Mouse (Mus musculus) erythroid progenitor cell, adult 5-6 weeks (primary cell): ENCODE measurements around the gene Olfm2. TPM values are rescaled to one million over a fixed set of nuclear protein-coding genes. Genes with fewer than 3 reads are reported as not detected.
A peak's percentile ranks its signal among the peaks of the same experiment; 100 is the strongest.

ENCODE experiments used
- ATAC-seq: replicated peaks from 2 replicates; pipeline ENCODE4 v1.8.0; 2016; ENCODE audit warnings: moderate number of reproducible peaks, mild to moderate bottlenecking, moderate TSS enrichment, inconsistent platforms; ENCODE audit not compliant: poor library complexity, low FRiP score, severe bottlenecking
- total RNA-seq, 2 experiments: library from RNA; stranded (forward) in 1 of 2; stranded (reverse) in 1 of 2; fragments of 150-400 nt in 1 of 2; fragments of 186-747, 209-891 nt in 1 of 2; gene quantifications; 2 replicates each; pipeline versions ENCODE4 v1.2.3 to v1.2.4; 2015 to 2017; ENCODE audit warnings: low replicate concordance in 2 of 2

The Olfm2 gene
- total RNA-seq, 2 experiments from 2014 or later: not detected

DNA sequence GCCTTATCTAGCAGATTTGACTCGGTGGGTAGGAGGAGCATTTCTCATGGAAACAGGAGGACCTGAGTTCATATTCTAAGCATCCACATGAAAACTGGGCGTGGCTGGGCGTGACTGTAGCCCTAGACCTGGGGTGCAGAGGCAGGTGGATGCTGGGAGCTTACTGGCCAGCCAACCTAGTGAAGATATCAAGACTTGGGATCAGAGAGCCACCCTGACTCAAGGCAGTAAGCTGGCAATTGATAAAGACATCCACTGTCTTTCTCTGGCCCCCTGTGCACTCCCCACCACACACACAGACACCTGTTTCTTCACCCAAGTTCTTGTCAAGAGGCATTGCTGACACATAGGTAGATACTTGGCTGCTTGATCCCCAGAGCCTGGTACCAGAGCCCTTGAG, 2.4 kb upstream of the Olfm2 start:
- ATAC-seq: no peak

DNA sequence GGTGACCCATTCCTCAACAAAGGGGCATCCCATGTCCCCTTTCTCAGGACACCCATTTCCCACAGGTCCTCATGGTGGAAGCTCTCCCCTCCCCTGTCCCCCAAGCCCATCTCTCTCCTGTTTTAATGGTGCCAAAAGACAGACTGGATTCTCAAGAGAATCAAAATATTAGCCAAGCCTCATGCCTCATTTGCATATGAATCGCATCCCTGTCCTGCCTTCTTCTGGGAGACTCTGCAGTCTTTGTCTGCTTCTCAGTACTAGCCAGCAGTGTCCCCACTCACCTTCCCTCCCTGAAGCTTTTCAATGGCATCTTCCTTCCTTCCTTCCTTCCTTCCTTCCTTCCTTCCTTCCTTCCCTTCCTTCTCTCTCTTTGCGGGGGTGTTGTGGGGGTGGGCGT, 1.5 kb upstream of the Olfm2 start:
- no peak for ATAC-seq

DNA sequence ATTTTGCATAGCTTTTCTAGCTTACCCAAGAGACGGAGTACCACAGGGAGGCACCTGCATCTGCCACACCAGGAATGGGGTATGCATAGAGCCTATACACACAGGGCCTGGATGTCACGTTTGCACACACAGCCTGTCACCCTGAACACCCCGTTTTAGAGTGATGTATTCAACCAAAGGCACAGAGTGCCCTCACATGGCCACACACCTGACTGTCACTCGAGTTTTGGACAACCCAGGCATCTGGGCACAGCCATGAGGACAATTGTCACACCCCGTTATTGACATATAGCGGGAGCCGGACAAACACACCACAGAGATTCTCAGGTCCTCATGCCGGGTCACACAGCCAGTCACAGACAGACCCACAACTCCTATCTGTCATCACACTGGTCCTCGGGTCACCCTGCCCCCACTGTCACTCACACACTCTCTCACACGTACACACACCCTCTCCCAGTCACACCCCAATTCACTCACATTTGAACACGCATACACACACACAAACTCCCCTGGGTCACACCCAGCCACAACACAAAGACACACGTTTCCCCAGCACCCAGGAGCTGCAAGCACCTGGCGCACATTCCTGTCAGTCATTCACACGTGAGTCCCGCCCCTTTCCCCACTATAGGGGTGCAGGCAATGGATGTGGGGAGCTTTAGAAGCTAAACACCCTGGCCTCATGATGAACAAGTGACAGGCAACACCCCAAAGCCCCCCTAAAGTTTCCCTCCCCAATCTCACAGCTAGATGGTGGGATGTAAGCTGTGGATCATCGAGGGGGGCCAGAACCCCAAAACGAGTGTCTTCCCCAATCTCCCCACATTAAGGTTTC, 801 bp downstream of the Olfm2 start:
- ATAC-seq: no peak

DNA sequence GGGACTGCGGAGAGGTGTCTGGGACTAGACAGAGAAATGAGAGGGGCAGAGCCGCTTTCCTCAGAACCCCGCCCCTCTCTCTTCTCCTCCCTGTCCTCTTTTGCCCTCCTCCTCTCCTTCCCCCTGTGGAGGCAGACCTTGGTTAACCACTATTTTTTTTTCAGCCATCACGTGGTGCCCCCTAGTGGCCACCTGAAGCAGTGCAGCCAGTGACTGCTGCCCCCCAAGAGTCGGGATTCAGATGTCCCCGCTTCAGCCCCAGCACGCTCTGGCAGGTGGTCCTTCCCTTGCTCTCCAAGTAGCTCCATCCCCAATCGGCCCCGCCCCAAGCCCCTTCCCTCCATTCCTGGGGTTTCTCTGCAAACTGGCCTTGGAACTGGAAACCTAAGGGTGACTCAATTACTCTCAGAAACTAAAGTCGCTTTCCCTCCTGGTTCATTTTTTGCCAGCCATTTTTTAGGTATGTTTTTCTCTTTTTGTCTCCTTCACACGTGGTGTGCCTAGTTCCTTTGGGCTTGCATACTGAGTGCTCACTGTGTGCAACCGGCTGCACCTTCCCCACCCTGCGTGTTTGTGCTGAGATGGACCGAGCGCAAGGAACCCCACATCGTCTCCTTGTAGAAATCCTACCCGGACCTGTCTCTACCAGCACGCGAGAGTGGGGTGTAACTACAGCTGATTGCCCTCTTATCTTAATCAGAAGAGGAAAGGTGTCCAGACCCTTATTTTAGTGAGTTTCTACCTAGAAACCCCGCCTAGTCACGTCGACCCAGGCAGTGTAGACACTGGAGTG, 2.0 kb downstream of the Olfm2 start:
- ATAC-seq: no peak

DNA sequence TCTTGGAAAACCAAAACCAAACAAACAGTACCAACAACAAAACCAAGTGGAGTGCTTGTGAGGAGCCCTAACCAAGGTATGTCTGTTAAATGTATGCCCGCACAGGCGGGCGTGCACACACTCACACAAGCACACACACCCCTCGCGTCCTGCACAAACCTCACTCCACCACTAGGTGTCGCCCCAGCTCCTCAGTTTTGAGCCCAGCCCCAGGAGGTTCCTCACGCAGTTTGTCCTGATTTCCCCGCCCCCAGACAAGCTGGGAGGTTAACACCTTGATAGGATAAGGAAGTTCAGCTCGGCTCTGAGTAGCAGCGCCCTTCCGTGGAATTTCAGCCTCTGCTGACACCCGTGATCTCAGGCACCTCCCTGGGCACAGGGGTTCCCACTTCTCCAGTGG, 5.7 kb downstream of the Olfm2 start:
- ATAC-seq: peak; percentile 66

DNA sequence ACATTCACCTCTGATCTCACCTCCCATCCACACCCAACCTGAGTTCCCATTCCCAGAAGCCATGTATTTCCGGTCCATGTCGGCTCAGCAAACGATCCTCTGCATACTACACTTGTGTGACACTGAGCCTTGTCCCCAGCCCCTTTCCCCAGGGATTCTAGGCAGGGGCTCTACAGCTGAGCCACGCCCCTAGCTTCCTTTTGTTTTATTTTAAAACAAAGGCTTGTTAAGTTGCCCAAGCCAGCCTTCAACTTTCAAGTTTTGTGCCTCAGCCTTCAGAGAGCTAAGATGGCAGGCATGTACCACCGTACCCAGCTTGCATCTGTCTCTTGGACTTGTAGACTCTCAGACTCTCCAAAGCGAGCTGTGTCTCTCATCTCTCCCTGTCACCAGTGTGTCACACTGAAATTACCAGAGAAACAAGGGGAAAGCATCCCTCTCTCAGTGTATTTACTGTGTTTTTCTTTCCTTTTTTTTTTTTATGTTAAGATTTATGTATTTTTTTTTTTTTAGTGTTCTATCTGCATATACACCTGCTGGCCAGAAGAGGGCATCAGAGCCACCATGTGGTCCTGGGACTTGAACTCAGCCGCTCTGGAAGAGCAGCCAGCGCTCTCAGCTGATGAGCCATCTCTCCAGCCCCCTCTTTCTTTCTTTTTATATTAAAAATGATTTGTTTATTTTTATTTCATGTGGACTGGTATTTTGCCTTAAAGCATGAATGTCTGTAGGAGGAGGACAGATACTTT, 7.7 kb downstream of the Olfm2 start:
- no peak for ATAC-seq

DNA sequence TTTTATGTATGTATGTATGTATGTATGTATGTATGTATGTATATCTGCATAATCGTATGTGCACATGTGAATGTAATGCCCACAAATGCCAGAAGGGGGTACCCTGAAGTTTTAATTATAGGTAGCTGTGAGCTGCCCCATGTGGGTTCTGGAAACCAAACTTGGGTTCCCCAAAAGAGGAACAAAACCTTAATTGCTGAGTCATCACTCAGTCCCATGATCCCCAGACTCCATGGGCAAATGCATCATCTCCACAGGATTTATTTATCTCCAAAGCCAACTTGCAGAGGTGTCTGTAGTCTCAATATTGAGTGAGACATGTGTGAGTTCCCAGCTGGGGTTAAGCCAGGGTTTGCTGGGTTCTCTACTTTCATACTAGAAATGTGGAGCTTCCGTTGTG, 8.9 kb downstream of the Olfm2 start:
- ATAC-seq: no peak

DNA sequence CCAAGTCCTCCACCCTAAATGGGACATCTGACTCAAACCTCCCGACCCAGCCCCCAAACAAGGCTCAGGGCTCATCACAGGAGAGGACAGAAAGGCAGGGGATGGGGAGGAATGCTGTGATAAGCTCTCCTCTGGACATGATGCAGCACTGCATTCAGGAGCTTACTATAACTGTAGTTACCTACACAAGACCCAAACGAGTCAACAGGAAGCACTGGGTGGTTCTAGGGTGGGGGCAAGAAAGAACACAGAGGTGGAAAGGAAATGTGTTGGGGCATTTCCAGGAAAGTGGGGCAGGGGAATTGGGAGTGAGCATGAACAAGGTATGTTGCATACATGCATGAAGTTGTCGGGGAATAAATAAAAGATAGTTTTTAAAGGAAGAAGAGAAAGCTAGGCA, 11.5 kb downstream of the Olfm2 start:
- ATAC-seq: no peak

DNA sequence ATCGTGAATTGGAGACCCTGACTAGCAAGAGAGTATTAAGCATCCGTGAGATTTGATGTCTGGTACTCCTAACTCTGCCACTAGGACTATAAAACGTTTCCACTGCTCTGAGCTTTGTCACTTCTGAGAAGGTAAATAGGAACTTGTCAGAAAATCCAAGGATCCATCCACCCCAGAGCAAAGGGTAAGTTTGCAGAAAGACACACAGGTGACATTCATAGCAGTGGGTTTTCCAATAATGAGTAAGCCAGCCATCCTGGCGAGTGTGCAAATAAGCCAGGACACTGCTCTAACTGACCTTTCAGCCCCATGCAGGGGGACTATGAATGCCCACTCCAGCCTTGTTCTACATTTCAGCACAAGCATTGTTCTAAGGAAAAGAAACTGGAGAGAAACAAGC, 14.4 kb downstream of the Olfm2 start:
- ATAC-seq: no peak

DNA sequence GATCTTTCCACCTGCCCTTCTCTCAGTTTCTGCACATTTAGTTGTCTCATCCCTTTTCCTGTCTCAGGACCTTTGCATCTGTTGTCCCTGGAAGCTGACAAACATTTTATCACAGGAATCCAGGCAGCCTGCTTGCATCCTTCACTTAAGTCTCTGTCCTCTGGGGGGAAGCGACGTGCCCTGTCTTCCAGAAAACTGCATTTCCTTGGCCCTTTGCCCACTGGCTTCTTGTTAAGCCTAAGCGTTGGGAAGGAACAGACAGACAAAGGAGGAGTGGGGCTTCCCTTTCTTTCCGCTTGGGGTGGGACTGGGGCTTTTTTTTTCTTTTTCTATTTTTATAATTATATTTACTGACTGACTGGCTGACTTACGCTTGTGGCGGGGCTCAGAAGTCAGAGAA, 16.7 kb downstream of the Olfm2 start:
- no peak for ATAC-seq

DNA sequence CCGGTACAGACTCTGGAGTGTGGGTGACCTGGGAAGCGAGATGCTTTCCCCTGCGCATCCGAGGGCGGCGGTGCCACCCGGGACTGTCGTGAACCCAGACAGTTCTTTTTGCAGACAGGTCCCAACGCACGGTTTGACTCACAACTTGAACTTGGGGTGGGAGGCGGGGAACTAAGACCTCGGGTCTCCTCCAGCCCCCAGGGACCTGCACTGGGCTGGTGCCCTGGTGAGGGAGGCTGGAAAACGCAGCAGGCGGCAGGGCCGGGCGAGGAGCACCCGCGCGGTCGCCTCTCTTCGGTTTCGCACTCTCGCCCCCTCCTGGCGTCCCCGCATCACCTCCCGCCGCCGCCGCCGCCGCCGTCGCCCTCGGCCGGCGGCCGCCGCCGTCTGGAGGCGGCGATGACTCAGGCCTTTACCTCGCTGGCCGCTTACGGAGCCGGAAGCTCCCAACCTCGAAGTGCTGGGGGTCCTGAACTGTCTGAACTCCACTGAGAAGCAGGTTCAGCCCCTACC, 18.5 kb downstream of the Olfm2 start:
- no peak for ATAC-seq

DNA sequence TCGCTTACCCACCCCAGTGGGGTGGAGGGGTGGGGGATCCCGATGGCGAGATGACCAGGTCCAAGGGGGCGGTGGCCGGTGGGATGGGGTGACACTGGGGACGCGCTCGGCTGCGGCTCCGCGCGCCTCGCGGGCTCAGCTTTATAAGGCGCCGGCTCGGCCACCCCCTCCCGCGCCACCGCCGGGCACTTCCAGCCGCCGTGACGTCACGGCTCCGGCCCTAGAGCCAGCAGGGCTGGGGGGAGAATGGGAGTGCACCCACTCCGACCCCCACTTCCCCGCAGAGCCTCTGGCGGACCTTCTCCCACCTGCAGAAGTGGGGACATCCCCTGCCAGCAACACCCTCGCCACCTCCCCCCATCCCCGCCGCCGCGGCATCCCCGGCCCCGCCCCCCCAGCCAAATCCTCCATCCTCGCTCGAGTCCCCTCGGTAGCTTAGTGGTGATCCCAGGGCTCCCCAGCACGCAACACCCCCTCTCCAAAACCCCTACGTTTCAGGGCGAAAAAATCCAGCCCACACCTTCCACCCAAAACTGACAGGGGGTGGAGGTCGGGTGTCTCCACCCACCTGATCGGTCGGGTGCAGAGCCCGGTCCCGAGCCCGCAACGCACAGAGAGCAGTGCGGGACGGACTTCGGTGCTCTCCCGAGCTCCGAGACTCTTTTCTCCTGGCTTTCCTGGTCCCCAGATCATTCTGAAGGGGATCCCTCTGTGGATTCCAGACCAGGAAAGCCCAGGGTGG, 19.1 kb downstream of the Olfm2 start:
- no peak for ATAC-seq

DNA sequence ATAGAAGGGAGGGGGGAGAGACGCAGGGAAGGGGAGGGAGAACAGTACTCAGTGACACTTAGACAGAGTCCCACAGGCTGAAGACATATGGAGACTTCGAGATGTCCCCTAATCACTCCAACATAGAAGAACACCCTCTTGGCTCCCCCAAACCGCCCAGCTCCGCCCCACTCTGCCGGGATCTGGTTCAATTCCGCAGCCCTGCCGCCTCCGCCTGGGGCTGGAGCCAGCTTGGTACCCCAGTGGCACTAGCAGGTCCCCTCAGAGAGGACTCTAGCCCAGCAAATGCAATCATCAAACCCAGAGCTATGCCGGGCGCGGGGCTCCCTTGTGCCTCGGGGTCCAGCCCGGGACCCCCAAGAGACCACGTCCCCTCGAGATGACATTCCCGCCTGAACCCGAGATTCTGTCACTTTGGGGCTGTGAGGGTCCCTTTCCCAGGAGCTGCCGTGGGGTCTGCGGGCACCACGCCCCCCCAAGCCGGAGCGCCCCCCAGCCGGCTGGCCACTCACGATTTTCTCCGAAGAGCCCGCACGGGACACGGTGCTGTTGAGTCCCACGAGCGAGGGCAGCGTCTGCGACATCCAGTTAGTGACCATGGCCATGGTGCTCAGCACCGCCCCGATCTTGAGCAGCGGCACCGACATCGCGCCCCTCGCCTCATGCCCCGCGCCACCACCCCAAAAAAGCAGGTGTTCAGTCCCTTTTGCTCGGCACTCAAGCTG, 19.9 kb downstream of the Olfm2 start:
- no peak for ATAC-seq

DNA sequence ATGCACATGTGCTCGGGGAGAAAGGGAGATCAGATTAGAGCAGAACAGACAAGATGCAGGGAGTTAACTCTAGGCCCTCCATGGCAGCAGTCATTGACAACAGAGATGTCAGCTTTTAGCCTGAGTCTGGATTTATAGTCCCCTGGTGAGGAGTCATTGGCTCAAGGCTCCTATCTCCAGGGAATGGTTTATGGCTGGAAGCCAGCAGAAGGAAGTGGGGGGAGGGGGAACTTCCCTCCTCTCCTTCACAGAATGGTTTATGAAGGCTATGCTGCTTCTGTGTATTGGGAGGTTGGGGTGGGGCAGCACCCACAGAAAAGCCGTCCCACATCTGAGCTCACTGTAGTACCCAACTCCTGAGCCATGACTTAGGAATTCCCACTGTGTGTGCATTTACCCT, 24.6 kb downstream of the Olfm2 start:
- no peak for ATAC-seq

DNA sequence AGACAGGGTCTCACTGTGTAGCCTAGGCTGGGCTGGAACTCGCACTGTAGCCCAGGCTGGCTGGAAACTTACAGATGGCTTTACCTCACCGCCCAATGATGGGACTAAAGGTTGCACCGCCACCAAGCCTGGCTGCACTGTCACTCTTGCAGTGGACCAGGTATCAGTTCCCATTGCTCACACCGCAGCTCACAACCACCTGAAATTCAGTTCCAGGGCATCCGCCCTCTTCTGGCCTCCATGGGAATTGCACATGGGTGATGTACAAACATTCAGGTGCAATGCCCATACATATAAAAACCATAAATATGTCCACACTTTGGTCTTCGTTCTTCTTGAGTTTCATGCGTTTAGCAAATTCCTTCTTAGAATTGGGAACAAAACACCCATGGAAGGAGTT, 30.8 kb downstream of the Olfm2 start:
- 0 out of 2 replicates have a peak, but pooled peaks have one; percentile 10 for ATAC-seq

DNA sequence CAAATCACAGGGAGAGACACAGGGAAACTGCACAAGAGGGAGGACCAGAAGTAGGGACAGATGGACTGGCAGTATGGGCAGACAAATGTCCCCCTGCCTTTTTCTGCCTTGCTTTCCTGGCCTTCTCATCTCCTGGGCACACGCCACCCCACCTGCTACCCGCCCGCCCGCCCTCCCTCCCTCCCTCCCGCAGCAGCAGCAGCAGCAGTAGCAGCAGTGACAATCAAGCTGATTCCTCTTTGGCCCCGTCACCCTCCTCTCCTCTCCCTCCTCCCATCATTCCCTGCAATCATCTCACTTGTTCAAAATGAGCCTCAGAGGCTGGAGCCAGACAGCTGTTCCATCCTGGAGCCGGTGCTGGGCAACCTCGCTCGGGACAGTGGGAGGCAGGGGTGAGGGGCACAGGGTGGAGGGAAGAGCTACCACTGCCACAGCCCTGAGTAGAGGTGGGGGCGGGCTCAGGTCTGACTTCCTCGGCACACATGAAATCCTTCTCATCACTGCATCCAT, 32.6 kb downstream of the Olfm2 start:
- ATAC-seq: no peak

DNA sequence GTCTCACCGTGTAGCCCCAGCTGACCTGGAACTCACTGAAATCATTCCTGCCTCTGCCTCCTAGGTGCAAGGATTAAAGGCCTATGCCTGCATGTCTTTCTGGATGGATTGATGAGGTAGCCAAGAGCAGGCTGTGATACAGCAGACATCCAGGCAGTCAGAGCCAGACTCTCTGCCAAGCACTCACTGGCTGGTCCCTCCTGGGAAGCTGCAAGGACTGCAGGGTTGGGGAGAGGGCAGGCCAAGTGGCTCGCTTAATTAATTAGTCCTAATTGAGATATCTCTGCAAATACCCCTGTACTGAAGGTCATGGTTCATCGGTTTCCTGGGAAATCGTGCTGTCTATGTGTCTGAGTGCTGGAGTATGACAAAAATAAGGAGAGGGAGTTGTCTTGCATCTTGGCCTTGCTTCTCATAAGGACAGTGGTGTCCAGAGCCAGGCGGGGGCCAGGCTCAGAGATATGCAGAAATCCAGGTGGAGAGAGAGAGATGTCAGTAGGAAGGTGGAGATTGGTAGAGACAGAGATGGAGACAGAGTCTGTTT, 33.1 kb downstream of the Olfm2 start:
- no peak for ATAC-seq

DNA sequence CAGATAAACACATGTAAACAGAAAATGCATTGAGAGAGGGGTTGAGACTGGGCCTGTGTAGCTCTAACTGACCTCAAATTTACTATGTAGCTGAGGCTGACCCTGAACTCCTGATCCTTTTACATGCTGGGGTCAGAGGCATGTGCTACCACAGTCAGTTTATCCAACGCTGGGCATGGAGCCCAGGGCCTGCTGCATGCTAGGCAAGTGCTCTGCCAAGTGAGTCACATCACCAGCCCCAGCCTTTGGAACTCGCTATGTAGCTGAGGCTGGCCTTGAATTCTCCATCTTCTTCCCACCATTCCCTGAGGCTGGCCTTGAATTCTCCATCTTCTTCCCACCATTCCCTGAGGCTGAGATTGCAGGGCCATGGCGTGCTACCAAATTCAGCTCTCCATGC, 35.7 kb downstream of the Olfm2 start:
- no peak for ATAC-seq

DNA sequence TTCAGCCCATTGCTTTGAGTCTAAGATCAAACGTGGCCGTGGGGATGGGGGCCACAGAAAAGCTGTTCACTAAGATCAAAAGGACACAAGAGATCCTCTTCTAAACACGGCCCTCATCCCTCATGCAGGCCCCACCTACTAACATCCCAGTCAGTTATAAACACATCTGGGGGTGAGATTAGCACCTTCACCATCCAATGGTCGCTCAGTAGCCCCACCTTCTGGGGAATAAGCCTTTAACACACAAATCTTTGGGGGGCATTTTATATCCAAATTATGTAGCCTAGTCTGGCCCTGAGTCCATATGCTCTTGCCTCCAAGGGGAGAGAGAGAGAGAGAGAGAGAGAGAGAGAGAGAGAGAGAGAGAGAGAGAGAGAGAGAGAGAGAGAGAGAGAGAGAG, 40.2 kb downstream of the Olfm2 start:
- ATAC-seq: no peak
